Mouse (Mus musculus): ENCODE measurements at regions not wholly inside any gene's neighbourhood (a gene's known extent, or its start where the extent isn't known, plus 50 kb on each side); places are given as distances from the start of the nearest gene placed in this dataset.

GRCm38 (mm10) chr15:7683235-7683974, 127.2 kb upstream of the Gdnf start:
- TF ChIP-seq MXI1 (IDR thresholded peaks at IDR 0.05; ENCODE audit: low read depth, low read length) (no peak), CTCF (IDR thresholded peaks at IDR 0.05 in 2 of 3, conservative IDR thresholded peaks at IDR 0.05 in 1 of 3; ENCODE audit: control insufficient read depth in 1 of 3, insufficient read depth in 1 of 3, low read depth in 2 of 3, low read length in 3 of 3, poor library complexity in 1 of 3, severe bottlenecking in 1 of 3) (no peak), POLR2A (IDR thresholded peaks at IDR 0.05; ENCODE audit: control insufficient read depth in 1 of 2, insufficient read depth in 1 of 2, low read depth in 1 of 2, low read length in 2 of 2, poor library complexity in 1 of 2) (no peak), EP300 (IDR thresholded peaks at IDR 0.05; ENCODE audit: low read depth in 1 of 2, low read length in 2 of 2) (no peak), TAL1 (IDR thresholded peaks at IDR 0.05; ENCODE audit: low read length) (no peak), E2F4 (IDR thresholded peaks at IDR 0.05; ENCODE audit: borderline replicate concordance, low read depth, low read length) (no peak)
